Mouse (Mus musculus) gastrocnemius, adult 2 months (tissue): ENCODE measurements around the gene Myo15. TPM values are rescaled to one million over a fixed set of nuclear protein-coding genes. Genes with fewer than 3 reads are reported as not detected.
A peak's percentile ranks its signal among the peaks of the same experiment; 100 is the strongest.

Experiments
- DNase-seq: peaks from one replicate; pipeline ENCODE4 v3.0.0; 2022
- H3K27ac ChIP-seq: fragments of 200-600 bp; 2 replicates; pipeline ENCODE4 v1.8.1; 2022; ENCODE audit warnings: mild to moderate bottlenecking
- H3K4me3 ChIP-seq: fragments of 200-600 bp; 2 replicates; pipeline ENCODE4 v1.8.1; 2022; ENCODE audit warnings: mild to moderate bottlenecking, moderate library complexity
- CTCF ChIP-seq: fragments of 200-600 bp; IDR thresholded peaks from 2 replicates; pipeline ENCODE4 v1.8.1; 2022; ENCODE audit warnings: antibody characterized with exemption, mild to moderate bottlenecking, moderate library complexity
- intact Hi-C: fragments of 180-260 bp; cut with DNase I; formaldehyde crosslinking; loops from one replicate; pipeline ENCODE4 v1.15.1; 2025
- total RNA-seq, 2 experiments: library from RNA; stranded (reverse); gene quantifications; 2 replicates each; pipeline ENCODE4 v1.2.3; 2021

Myo15 gene
- total RNA-seq, 2 experiments from 2014 or later = 0.06 TPM; not detected in 1

DNA sequence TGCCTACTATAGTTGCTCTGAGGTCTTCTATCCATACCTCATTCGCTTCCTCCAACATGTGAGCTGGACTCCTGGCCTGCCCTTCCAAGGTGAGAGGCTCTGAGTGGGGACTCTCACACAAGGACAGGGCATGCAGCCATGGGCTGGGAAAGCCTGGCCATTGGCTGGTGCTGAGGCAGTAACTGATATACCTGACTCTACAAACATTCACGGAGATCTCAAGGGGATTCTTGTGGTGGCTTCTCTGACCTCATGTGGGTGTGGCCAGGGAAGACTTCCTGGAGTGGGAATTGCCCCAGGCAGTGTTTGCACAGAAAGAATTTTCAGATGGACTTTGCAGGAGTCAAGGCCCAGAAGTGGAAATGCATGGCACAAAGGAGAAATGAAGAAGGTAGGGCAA, 45.8 kb downstream of the Myo15 start:
- intact Hi-C loops = no loop called here
- no peak for TF ChIP-seq CTCF
- DNase-seq = no peak
- Histone ChIP-seq H3K4me3 (no peak overlapping the region), H3K27ac (no peak overlapping the region)

DNA sequence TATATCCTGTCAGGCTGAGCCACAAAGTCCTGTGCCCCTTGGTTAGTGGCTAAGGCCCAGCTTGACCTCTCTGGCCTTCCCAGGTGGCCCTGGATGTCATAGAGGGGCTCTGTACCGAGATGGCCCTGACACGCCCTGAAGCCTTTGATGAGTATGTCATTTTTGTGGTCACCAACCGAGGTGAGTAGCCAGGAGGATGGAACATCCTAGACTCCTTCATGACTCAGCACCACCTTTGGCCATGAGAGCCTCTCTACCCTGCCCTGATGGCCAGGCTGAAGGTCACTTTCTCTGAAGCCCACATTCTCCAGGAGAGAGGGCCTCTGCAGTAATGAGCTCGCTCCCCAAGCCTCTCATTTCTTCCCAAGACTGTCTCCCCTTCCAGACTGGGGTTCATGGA, 49.2 kb downstream of the Myo15 start:
- H3K27ac ChIP-seq = no peak overlapping the region
- TF ChIP-seq CTCF = no peak
- intact Hi-C loops = no loop called here

DNA sequence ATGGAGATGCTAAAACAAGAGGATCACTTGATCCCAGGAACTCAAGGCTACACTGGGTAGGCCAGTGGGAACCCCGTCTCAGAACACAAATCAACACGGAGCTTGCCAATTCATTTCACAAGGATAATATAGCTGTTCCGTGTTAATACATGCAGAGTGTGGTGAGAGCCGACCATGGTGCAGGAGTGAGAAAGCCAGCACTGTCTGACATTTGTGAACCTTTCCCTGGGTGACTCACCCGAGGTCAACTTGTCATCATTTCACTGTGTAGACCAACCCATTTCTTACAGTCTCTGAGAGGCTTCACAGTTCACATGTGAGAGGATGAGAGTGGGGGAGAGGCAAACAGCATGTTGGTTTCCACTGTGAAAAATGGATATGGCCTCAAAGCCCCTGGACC, 52.9 kb downstream of the Myo15 start:
- no peak for DNase-seq
- intact Hi-C loops = no loop called here
- Histone ChIP-seq H3K4me3 (no peak overlapping the region), H3K27ac (no peak overlapping the region)
- no peak for TF ChIP-seq CTCF

More for the DNA sequence above, 49.2 kb downstream of the Myo15 start:
- H3K4me3 ChIP-seq = no peak overlapping the region
- DNase-seq = no peak

DNA sequence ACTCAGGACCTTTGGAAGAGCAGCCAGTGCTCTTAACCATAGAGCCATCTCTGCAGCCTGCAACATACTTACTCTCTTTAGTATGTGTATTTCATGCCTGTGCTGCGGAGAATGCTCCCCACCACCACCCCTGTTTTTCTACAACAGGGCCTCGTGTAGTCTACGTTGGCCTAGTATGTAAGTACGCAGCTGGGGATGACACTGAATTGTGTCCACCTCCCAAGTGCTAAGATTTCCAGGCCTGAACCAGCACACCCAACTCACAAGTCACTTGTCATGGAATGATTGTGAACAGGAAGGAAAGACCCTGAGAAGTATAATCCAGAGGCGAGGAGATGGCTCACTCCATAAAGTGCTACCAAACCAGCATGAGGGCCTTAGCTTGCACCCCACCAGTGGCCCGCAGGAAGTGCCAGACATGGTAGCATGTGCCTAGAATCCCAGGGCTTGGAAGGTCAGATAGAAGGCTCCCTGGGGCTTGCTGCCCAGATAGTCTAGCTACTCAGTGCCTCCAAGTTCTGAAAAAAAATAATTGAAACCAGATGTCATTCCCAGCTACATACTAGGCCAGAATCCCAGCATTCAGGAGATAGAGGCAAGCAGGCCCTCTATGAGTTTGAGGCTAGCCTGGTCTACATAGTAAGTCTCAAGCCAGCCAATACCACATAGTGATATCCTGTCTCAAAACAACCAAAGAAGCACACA, 53.7 kb downstream of the Myo15 start:
- H3K4me3 ChIP-seq = no peak overlapping the region
- DNase-seq = no peak
- no peak overlapping the region for H3K27ac ChIP-seq
- intact Hi-C loops = no loop called here
- TF ChIP-seq CTCF = no peak

DNA sequence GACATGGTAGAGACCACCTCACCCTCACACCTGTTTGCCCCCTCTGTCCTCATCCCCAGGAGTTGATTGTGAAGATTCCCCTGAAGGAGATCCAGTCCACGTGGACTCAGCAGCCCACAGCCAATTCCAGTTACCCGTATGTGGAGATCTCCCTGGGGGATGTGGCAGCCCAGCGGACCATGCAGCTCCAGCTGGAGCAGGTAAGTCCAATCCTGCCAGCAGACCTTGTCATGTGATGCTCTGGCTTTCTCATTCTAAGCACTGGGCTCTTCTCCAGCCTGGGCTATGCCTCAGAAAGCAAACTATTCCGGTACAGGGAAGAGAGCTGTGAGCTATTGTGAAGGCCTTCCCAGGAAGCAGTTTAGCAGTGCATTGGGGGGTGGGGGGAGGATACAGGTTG, 57.3 kb downstream of the Myo15 start:
- intact Hi-C loops = no loop called here
- Histone ChIP-seq H3K4me3 (no peak overlapping the region), H3K27ac (no peak overlapping the region)
- no peak for TF ChIP-seq CTCF
- DNase-seq = peak; percentile 59

DNA sequence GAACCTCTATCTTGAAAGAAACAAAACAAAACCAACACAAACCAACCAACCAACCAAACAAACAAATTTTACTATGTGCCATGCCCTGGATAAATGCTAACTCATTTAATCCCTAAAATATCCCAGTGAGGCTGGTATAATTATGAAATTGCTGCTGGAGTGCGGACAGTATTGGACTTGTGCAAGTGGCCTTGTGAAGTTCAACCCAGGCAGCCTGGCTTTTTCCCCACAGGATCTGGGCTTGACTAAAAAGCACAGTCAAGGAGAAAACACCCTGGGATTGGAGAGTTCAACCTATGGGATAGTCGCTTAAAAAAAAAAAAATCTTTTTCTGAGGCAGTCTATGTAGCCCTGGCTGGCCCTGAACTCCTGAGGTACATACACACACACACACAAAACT, 66.5 kb downstream of the Myo15 start:
- no peak for TF ChIP-seq CTCF
- DNase-seq = no peak
- intact Hi-C loops = no loop called here
- Histone ChIP-seq H3K27ac (peak overlapping the region; percentile 99), H3K4me3 (no peak overlapping the region)

DNA sequence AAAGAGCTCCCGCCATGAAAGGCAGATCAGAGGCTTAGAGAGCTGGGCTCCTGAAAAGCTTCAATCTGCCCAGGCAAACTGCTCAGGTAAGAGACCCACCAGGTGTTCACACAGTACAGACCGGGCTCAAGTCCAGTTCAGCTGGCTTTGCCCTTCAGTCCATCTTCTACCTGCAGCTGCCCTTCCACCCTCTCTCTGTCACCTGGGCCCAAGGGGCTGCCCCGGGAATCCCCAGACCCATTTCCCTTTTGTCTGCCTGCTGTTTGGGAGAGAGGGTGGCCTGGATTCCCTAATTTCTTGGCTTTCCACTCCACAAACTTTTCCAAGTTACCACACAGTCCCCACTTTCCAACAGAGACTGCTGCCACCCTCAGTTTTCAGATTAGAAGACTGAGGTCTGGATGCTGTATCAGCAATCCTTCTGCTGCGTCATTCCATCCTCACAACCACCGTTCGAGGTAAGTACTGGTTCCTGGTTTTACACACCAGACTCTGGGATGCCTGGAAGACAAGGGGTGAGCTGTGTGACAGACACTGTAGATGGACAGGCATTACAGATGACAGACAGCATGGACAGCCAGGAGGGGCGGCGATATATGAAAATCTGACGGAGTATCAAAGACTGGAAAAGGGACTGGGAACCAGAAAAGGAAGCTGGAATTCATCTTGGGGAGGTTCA, 67.2 kb downstream of the Myo15 start, which contains the start of gene Alkbh5:
Gene Alkbh5 (plus strand): TSS at position 202 of the 679 bp plus-strand sequence.
- Histone ChIP-seq H3K4me3 (peak within 1 kb of the TSS; percentile 99), H3K27ac (peak within 1 kb of the TSS; percentile 99)
- DNase-seq = peak; percentile 23
- intact Hi-C loops = no loop called here
- TF ChIP-seq CTCF = no peak

DNA sequence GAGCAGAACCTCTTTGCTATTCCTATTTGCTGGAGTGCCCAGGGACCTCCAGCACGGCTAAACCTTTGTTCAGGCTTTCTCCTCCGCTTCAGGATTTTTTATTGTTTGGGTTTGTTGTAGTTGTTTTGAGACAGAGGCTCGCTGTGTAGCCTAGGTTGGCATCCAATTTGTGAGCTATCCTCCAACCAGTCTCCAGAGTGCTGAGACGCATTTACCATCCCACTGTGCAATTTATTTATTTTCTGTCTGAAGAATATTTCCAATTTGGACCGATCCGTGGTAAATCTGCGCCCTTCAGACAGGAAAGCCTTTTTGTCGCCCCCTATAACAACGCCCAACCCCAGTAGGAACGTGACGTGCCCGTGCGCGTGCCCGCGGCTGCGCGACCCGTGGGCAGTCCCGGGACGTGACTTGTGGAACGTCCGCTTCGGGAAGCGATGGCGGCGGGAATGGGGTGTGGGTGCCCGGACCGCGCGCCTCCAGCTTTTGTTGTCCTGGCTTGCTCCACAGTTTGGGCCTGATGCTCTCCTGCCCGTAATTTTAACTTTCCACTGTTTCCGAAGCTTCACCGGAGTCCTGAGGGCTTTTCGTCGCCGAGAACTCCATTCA, 67.8 kb downstream of the Myo15 start:
- Histone ChIP-seq H3K27ac (peak overlapping the region; percentile 99), H3K4me3 (peak overlapping the region; percentile 99)
- DNase-seq = peak; percentile 96
- intact Hi-C loops = no loop called here
- peak; percentile 37 for TF ChIP-seq CTCF

DNA sequence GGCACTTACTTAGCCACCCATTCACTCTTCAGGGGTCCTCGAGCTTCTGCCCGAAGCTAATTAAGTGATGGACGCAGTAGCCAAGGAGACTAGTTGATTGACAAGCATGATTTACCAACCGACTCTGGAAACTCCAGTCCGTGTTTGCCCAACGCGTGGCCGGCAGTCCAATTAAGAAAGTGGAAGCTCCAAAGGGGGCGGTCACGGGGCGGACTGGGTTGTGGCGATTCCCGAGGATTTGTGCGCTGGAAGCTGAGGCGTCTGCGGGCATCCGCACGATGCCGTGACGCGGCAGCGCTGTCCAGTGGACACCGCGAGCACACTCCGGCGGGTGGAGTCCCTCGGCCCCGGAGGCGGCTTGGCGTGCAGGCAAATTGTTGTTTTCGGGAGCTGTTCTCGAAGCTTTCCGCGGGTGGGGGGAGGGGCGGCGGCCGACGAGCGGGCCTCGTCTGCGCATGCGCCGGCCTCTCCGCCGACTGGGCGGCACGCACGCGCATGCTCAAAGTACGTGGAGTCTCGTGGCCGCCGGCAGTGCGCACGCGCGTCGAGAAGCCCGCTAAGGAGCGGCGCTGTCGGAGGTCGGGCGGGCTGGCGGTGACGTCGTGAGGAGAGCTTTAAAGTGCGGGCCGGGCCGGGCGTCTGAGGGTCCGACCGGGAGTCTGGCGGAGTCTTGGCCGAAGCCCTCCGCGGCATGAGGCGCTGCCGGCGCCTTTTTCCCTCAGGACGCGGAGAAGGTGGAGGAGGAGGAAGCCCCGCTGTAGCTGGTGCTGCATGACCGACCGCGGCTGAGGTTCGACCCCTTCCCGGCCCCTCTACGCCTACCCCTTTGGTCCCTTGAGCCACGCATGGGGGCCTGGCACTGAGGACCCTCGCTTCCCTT, 68.6 kb downstream of the Myo15 start:
- Histone ChIP-seq H3K4me3 (peak overlapping the region; percentile 99), H3K27ac (peak overlapping the region; percentile 99)
- intact Hi-C loops = no loop called here
- peak; percentile 98 for DNase-seq
- no peak for TF ChIP-seq CTCF

DNA sequence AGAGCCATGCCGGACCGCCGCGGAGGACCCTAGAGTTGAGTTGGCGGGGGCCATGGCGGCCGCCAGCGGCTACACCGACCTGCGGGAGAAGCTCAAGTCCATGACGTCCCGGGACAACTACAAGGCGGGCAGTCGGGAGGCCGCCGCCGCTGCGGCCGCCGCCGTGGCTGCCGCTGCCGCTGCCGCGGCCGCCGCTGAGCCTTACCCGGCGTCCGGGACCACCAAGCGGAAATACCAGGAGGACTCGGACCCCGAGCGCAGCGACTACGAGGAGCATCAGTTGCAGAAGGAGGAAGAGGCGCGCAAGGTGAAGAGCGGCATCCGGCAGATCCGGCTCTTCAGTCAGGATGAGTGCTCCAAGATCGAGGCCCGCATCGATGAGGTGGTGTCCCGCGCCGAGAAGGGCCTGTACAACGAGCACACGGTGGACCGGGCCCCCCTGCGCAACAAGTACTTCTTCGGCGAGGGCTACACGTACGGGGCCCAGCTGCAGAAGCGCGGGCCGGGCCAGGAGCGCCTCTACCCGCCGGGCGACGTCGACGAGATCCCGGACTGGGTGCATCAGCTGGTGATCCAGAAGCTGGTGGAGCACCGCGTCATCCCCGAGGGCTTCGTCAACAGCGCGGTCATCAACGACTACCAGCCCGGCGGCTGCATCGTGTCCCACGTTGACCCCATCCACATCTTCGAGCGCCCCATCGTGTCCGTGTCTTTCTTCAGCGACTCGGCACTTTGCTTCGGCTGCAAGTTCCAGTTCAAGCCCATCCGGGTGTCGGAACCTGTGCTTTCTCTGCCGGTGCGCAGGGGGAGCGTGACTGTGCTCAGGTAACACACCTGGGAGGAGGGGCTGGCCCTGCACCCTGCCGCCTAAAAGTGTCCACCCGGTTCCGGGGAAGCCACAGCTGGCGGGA, 69.5 kb downstream of the Myo15 start:
- peak overlapping the region; percentile 99 for H3K4me3 ChIP-seq
- H3K27ac ChIP-seq = peak overlapping the region; percentile 99
- peak; percentile 59 for DNase-seq
- no peak for TF ChIP-seq CTCF
- intact Hi-C loops = no loop called here

DNA sequence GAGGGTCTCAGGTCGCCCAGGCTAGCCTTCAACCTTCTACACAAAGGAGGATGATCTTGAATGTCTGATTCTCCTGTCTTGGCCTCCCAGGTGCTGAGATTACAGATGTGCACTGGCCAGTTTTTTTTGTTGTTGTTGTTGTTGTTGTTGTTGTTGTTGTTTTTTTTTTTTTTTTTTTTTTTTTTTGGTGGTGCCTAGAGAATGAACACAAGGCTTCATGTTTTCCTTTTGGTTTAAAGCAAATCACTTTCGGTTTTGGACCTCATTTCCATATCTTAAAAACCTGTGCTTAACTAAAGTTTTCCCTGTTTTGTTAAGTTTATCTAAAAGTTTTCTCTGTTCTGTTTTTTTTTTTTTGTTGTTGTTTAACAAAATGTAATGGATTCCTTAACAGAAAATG, 70.4 kb downstream of the Myo15 start:
- TF ChIP-seq CTCF = no peak
- DNase-seq = no peak
- Histone ChIP-seq H3K27ac (peak overlapping the region; percentile 99), H3K4me3 (peak overlapping the region; percentile 99)
- intact Hi-C loops = no loop called here
